Mouse (Mus musculus) bone marrow, adult 2 months (tissue): ENCODE results near the gene Tmem210. TPM values are rescaled to one million over a fixed set of nuclear protein-coding genes. Genes with fewer than 3 reads are reported as not detected.

Source experiments
- H3K27ac ChIP-seq: fragments of 200-500 bp; 2 replicates; pipeline ENCODE4 v1.5.1; 2012; ENCODE audit warnings: low read depth, mild to moderate bottlenecking, control low read depth, inconsistent platforms, low read length; ENCODE audit not compliant: control insufficient read depth, poor library complexity, insufficient read depth
- H3K4me1 ChIP-seq: fragments of 200-500 bp; 2 replicates; pipeline ENCODE4 v1.6.1; 2011; ENCODE audit warnings: low read length; ENCODE audit not compliant: control insufficient read depth, insufficient read depth
- H3K4me3 ChIP-seq: fragments of 200-500 bp; replicated peaks from 2 replicates; pipeline ENCODE3; 2011; ENCODE audit warnings: mild to moderate bottlenecking, low read depth, low read length, control low read depth; ENCODE audit not compliant: control insufficient read depth
- CTCF ChIP-seq: fragments of 200-500 bp; IDR thresholded peaks from 2 replicates; pipeline ENCODE4 v1.5.1; 2011; ENCODE audit warnings: low read length, control low read depth; ENCODE audit not compliant: control insufficient read depth, insufficient read depth
- POLR2A ChIP-seq: fragments of 200-500 bp; IDR thresholded peaks from 2 replicates; pipeline ENCODE4 v1.6.1; 2011; ENCODE audit warnings: low read depth, mild to moderate bottlenecking, control low read depth, low read length, borderline replicate concordance; ENCODE audit not compliant: control insufficient read depth
- WGBS: fragments of 180-500 bp; shearing (Covaris S2); methylation state at CpG from one replicate; pipeline ENCODE4 v1.1.7; 2018; 5-methylcytosine and 5-hydroxymethylcytosine counted together
- polyA plus RNA-seq: library from polyadenylated mRNA; stranded (reverse); fragments of >200 nt; gene quantifications from 2 replicates; pipeline ENCODE4 v1.2.4, GENCODE M21; 2011; ENCODE audit warnings: low replicate concordance; ENCODE audit not compliant: missing spikeins, insufficient read depth, insufficient read length

Tmem210 gene
- not detected in 2 replicates for polyA plus RNA-seq

- TF ChIP-seq POLR2A (no peak), CTCF (no peak)
- Histone ChIP-seq H3K27ac (no peak within 1 kb of the TSS), H3K4me3 (no peak within 1 kb of the TSS), H3K4me1 (no peaks in the 10 kb centered on the region)
- 85% methylated on average over 6 of the region's 6 CpGs for WGBS
Observed at GRCm38 (mm10) chr2:25287927-25288649, at the start of gene Tmem210. Tmem210 (plus strand) TSS chr2:25288145.

GRCm38 (mm10) chr2:25239766-25240165, 48.2 kb upstream of the Tmem210 start:
- TF ChIP-seq POLR2A, result no peak
- TF ChIP-seq CTCF, result no peak
- Histone ChIP-seq H3K4me3 (no peak overlapping the region), H3K27ac (no peak overlapping the region), H3K4me1 (peaks cover 2% of the 10 kb centered on the region)
- WGBS, result 83% methylated on average over 3 of the region's 3 CpGs

DNA sequence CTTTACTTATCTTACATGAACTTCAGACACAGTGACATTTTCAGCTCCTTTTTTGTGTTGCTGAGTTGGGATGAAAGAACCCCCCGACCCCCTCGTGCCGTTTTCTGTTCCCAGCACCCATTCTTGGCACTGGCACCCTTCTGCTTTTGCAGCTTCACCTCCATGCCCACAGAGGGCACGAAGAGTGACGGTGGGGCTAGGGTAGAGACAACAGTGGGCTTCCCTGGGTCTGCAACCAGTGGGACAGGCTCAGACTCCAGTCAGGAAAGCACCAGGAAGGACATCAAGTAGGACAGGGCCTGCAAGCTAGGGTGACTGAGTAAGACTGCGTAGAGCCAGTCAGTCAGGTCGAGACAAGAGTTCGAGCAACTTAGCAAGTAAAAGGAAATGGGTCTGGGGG, 47.6 kb upstream of the Tmem210 start:
- peaks cover 2% of the 10 kb centered on the region for H3K4me1 ChIP-seq
- TF ChIP-seq CTCF, result no peak
- no peak for TF ChIP-seq POLR2A
- 57% methylated on average over 8 of the region's 8 CpGs for WGBS
- H3K4me3 ChIP-seq, result no peak overlapping the region
- no peak overlapping the region for H3K27ac ChIP-seq

DNA sequence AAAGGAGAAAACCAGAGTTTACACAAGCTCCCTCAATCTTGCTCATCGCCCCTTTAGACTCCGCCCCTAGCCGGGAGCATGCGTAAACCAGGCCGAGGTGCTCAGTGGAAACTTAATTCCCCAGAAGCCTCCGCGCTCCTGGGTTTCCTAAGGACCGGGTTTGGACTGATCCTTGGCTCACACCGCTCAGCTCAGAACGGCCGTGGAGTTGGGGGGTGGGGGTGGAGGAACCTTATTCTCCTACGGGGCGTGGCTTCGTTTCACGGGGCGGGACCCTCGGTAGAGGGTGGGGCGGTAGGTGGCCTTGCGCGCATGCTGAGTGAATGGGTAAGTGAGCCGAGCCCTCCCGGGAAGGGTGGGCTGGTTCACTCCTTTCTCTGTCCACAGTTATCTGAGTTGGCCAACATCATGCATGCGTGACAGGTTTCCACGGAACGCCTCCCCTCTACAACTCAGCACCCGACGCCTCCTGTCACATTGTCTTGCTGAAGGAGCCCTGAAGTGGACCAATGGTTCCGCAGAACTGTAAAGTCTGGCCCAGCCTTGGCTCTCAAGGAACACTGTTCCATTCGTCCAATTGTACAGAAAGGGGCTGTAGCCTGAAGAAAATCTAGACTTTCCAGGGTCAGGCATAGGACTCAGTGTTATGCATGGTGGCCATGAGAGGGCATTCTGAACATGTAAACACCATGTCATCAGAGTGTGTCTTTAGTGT, 47.1 kb upstream of the Tmem210 start:
- Histone ChIP-seq H3K27ac (no peak overlapping the region; the same call in 1 of the 2 replicates), H3K4me1 (peaks cover 2% of the 10 kb centered on the region), H3K4me3 (peak overlapping the region; percentile 51)
- no peak for TF ChIP-seq POLR2A
- TF ChIP-seq CTCF, result no peak
- WGBS, result 2% methylated on average over 29 of the region's 29 CpGs

DNA sequence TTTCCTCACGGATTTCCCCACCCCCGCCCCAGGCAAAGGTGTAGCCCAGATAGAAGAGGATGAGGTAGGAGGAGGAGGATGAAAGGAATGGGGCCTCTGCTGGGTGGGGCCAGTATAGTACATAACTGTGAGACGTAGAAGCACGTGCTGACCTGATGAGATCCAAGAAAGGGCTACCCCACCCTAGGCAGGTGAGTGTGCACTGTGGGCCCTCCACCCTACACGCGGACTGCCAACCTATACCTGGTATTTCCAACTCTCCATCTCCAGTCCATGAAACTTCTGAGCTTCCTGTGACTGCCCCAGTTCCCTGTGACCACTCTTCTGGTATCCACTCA, 46.5 kb upstream of the Tmem210 start:
- no peak for TF ChIP-seq CTCF
- no peak for TF ChIP-seq POLR2A
- Histone ChIP-seq H3K4me3 (no peak overlapping the region), H3K4me1 (peaks cover 2% of the 10 kb centered on the region), H3K27ac (no peak overlapping the region)
- 23% methylated on average over 6 of the region's 6 CpGs for WGBS

DNA sequence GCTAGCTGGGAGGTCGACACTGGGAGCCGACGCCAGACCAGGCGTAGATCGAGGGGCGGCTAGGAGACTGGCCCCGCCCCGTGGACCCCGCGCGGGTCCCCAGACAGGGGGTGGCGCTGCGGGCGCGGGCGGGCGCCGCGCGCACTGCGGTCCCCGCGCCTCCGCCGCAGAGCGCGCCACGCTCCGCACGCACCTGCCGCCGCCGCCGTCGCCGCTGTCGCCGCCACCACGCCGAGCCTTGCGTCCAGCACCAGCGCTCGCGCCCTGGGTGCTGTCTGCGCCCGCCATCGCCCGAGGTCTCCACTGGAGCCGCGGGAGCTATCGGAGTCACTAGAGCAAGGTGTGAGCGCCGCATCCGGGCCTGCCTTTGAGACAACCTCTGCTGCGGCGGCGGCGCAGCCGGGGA, 45.8 kb upstream of the Tmem210 start, which contains the start of the genes Rnf208 and Cysrt1:
Gene Rnf208 (plus strand): TSS at position 155 of the 406 bp plus-strand sequence.
Gene Cysrt1 (minus strand): TSS at position 352 of the 406 bp plus-strand sequence.
- TF ChIP-seq CTCF (no peak), POLR2A (no peak)
- Histone ChIP-seq H3K4me3 (no peak within 1 kb of the TSS), H3K27ac (no peak within 1 kb of the TSS; the same call in 1 of the 2 replicates), H3K4me1 (peaks cover 2% of the 10 kb centered on the region)
- under 1% methylated on average over 56 of the region's 59 CpGs for WGBS

DNA sequence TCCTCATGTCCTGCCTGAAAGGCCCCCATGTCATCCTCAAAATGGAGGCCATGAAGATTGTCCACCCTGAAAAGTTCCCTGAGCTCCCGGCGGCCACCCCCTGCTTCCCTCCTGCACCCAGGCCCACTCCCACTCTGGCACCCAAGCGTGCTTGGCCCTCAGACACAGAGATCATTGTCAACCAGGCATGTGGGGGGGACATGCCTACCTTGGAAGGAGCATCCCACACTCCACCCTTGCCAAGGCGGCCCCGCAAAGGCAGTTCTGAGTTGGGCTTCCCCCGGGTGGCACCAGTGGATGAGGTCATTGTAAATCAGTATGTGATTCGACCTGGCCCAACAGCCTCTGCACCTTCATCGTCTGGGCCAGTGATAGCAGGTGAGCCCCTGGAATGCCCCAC, 44.6 kb upstream of the Tmem210 start:
- no peak for TF ChIP-seq POLR2A
- TF ChIP-seq CTCF, result no peak
- Histone ChIP-seq H3K27ac (no peak overlapping the region), H3K4me1 (peaks cover 2% of the 10 kb centered on the region), H3K4me3 (no peak overlapping the region)
- 81% methylated on average over 8 of the region's 8 CpGs for WGBS

- TF ChIP-seq CTCF (no peak), POLR2A (no peak)
- Histone ChIP-seq H3K27ac (no peak overlapping the region), H3K4me3 (no peak overlapping the region), H3K4me1 (peaks cover 2% of the 10 kb centered on the region)
- WGBS, result 85% methylated on average over 4 of the region's 4 CpGs
Observed at GRCm38 (mm10) chr2:25244144-25244543, 43.8 kb upstream of the Tmem210 start.
